10 mouse cellular contexts compared by ENCODE assay signal in the genomic region with DNA sequence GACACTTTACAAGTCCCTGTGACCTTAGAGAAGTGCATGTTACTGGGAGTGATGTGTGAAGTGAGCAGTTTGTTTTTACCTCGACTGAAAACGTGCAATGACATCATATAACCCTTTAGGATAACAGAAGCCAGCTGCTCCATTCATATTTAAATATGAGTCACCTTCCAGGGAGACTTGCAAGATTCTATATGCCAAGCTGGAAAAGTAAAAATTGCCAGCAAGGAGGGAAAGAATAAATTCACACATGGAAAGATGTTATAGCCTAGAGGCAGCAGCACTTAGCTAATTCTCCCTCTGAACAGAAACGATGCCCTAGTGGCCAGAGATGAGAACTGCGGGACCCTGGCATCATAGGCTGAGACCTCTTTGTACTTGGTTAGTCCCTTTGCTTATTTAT.
DNase-seq lines count a peak whose midpoint lies in the region; ATAC-seq and TF ChIP-seq lines count a peak whose summit lies in the region.
"Had no signal": no experiment of that assay in that cellular context is flagged by ENCODE, and none has a peak within 500 bp of the region (broad histone marks: within the 10 kb centered on the region; RNA-seq: fewer than 3 reads in every experiment).

No protein-coding gene starts in this region.

- 30% methylated on average over 4 of the region's 4 CpGs for WGBS in forebrain, embryonic 14.5 days
- 63% methylated on average over 4 of the region's 4 CpGs for WGBS in forebrain, embryonic 10.5 days
- WGBS in liver, postnatal 0 days (ENCODE audit: insufficient replicate concordance), result 53% methylated on average over 4 of the region's 4 CpGs
- 58% methylated on average over 4 of the region's 4 CpGs for WGBS in liver, embryonic 11.5 days
- 57% methylated on average over 4 of the region's 4 CpGs for WGBS in limb, embryonic 10.5 days

- no peak overlapping the region for H3K4me3 ChIP-seq in forebrain, embryonic 14.5 days (ENCODE audit: low read depth, low read length)
- no peak overlapping the region for H3K4me3 ChIP-seq in forebrain, embryonic 10.5 days
- H3K4me3 ChIP-seq in liver, postnatal 0 days (ENCODE audit: low read depth, low read length), result no peak overlapping the region
- no peak overlapping the region for H3K4me3 ChIP-seq in liver, embryonic 11.5 days (ENCODE audit: low read depth, low read length)
- no peak overlapping the region for H3K4me3 ChIP-seq in limb, embryonic 10.5 days
- H3K4me3 ChIP-seq: heart, embryonic 15.5 days had no signal

- no peak overlapping the region for H3K4me2 ChIP-seq in forebrain, embryonic 14.5 days (ENCODE audit: low read length)
- H3K4me2 ChIP-seq in liver, postnatal 0 days (ENCODE audit: low read depth, low read length), result no peak overlapping the region
- H3K4me2 ChIP-seq in liver, embryonic 11.5 days, result no peak overlapping the region
- H3K4me2 ChIP-seq: heart, embryonic 15.5 days had no signal

- H3K36me3 ChIP-seq in forebrain, embryonic 14.5 days (ENCODE audit: control insufficient read depth, insufficient read depth, low read length), result no peaks in the 10 kb centered on the region
- no peaks in the 10 kb centered on the region for H3K36me3 ChIP-seq in forebrain, embryonic 10.5 days (replicated peaks)
- no peaks in the 10 kb centered on the region for H3K36me3 ChIP-seq in liver, postnatal 0 days (replicated peaks; ENCODE audit: insufficient read depth, low read length)
- no peaks in the 10 kb centered on the region for H3K36me3 ChIP-seq in liver, embryonic 11.5 days (ENCODE audit: control insufficient read depth, insufficient read depth, low read length)
- H3K36me3 ChIP-seq in limb, embryonic 10.5 days, result no peaks in the 10 kb centered on the region
- no peaks in the 10 kb centered on the region for H3K36me3 ChIP-seq in splenic B cell, adult 2 months (ENCODE audit: control insufficient read depth, insufficient read depth, low read length, poor library complexity, severe bottlenecking)
- H3K36me3 ChIP-seq: heart, embryonic 15.5 days had no signal

- peak; percentile 42 for ATAC-seq in forebrain, embryonic 14.5 days
- no peak for ATAC-seq in liver, postnatal 0 days
- no peak for ATAC-seq in liver, embryonic 11.5 days (replicated peaks; ENCODE audit: low FRiP score)

- no peaks in the 10 kb centered on the region for H3K9me3 ChIP-seq in forebrain, embryonic 14.5 days (replicated peaks; ENCODE audit: control insufficient read depth, low read length)
- H3K9me3 ChIP-seq in forebrain, embryonic 10.5 days, result no peaks in the 10 kb centered on the region
- no peaks in the 10 kb centered on the region for H3K9me3 ChIP-seq in liver, postnatal 0 days (ENCODE audit: low read length)
- no peaks in the 10 kb centered on the region for H3K9me3 ChIP-seq in liver, embryonic 11.5 days (ENCODE audit: control insufficient read depth, low read length)
- H3K9me3 ChIP-seq in limb, embryonic 10.5 days (replicated peaks), result no peaks in the 10 kb centered on the region
- H3K9me3 ChIP-seq: heart, embryonic 15.5 days had no signal

- H3K27ac ChIP-seq in forebrain, embryonic 14.5 days (ENCODE audit: low read depth, low read length), result no peak overlapping the region
- no peak overlapping the region for H3K27ac ChIP-seq in forebrain, embryonic 10.5 days
- H3K27ac ChIP-seq in liver, postnatal 0 days (ENCODE audit: low read depth), result no peak overlapping the region
- no peak overlapping the region for H3K27ac ChIP-seq in liver, embryonic 11.5 days (ENCODE audit: low read depth, low read length)
- H3K27ac ChIP-seq in limb, embryonic 10.5 days, result no peak overlapping the region
- H3K27ac ChIP-seq: heart, embryonic 15.5 days had no signal

- DNase-seq in forebrain, embryonic 14.5 days (ENCODE audit: low spot score), result peak; percentile 66
- no peak for DNase-seq in forebrain, embryonic 10.5 days (ENCODE audit: extremely low spot score, low spot score)
- no peak for DNase-seq in liver, postnatal 0 days
- no peak for DNase-seq in liver, embryonic 11.5 days (ENCODE audit: low spot score)
- DNase-seq in brain, adult 2 months (ENCODE audit: low read depth, low spot score), result peak; percentile 73
- DNase-seq in limb, embryonic 10.5 days (ENCODE audit: low spot score), result peak; percentile 43
- peak; percentile 20 for DNase-seq in splenic B cell, adult 2 months (ENCODE audit: low read depth, low spot score)
- DNase-seq in cerebellum, adult 11 months, result no peak

- H3K27me3 ChIP-seq in forebrain, embryonic 14.5 days (replicated peaks; ENCODE audit: control insufficient read depth, insufficient read depth, low read length), result no peaks in the 10 kb centered on the region
- H3K27me3 ChIP-seq in forebrain, embryonic 10.5 days (ENCODE audit: poor library complexity, severe bottlenecking), result no peaks in the 10 kb centered on the region
- no peaks in the 10 kb centered on the region for H3K27me3 ChIP-seq in liver, postnatal 0 days (ENCODE audit: insufficient read depth, low read length)
- no peaks in the 10 kb centered on the region for H3K27me3 ChIP-seq in liver, embryonic 11.5 days (replicated peaks; ENCODE audit: control insufficient read depth, insufficient read depth, low read length)
- no peaks in the 10 kb centered on the region for H3K27me3 ChIP-seq in limb, embryonic 10.5 days (ENCODE audit: low read depth, poor library complexity, severe bottlenecking)
- no peaks in the 10 kb centered on the region for H3K27me3 ChIP-seq in splenic B cell, adult 2 months (ENCODE audit: control insufficient read depth, insufficient read depth, low read length, poor library complexity, severe bottlenecking)
- H3K27me3 ChIP-seq: heart, embryonic 15.5 days; megakaryocyte, embryonic 14.5 days had no signal

- peak; percentile 55 for TF ChIP-seq CTCF in liver, postnatal 0 days (IDR thresholded peaks at IDR 0.05; ENCODE audit: low read depth)

- no peak for TF ChIP-seq EP300 in liver, postnatal 0 days (IDR thresholded peaks at IDR 0.05; ENCODE audit: low read depth)

- H3K9ac ChIP-seq in forebrain, embryonic 14.5 days (ENCODE audit: low read length), result no peak overlapping the region
- H3K9ac ChIP-seq in liver, postnatal 0 days (replicated peaks), result no peak overlapping the region
- H3K9ac ChIP-seq in liver, embryonic 11.5 days (ENCODE audit: low read depth, low read length), result no peak overlapping the region
- H3K9ac ChIP-seq: heart, embryonic 15.5 days had no signal

- H3K4me1 ChIP-seq in forebrain, embryonic 14.5 days (ENCODE audit: control insufficient read depth, insufficient read depth, low read length), result no peaks in the 10 kb centered on the region
- 0 out of 2 replicates have a peak, but pooled peaks cover under 1% of the 10 kb centered on the region for H3K4me1 ChIP-seq in forebrain, embryonic 10.5 days
- H3K4me1 ChIP-seq in liver, postnatal 0 days (ENCODE audit: insufficient read depth), result no peaks in the 10 kb centered on the region
- H3K4me1 ChIP-seq in liver, embryonic 11.5 days (replicated peaks; ENCODE audit: control insufficient read depth, insufficient read depth, low read length), result no peaks in the 10 kb centered on the region
- H3K4me1 ChIP-seq in limb, embryonic 10.5 days, result peaks cover under 1% of the 10 kb centered on the region; the same call in 1 of the 2 replicates
- H3K4me1 ChIP-seq: heart, embryonic 15.5 days; megakaryocyte, embryonic 14.5 days had no signal

Comparison
In these comparisons a context has a peak if more than half of its experiments do, and no peak if none do; other contexts are left out.
1. DNase-seq: peak in forebrain, embryonic 14.5 days (single experiment), brain, adult 2 months (single experiment), limb, embryonic 10.5 days (single experiment) and splenic B cell, adult 2 months (single experiment); none in forebrain, embryonic 10.5 days (single experiment), liver, postnatal 0 days (single experiment), liver, embryonic 11.5 days (single experiment) and cerebellum, adult 11 months (single experiment).